Mouse (Mus musculus): ENCODE data around the gene Ghrl.

Ghrl gene

GRCm38 (mm10) chr6:113741425-113741824, 21.7 kb upstream of the Ghrl start:
- no peak overlapping the region for H3K4me3 ChIP-seq (replicated peaks; ENCODE audit: low read length)
- peaks cover 10% of the 10 kb centered on the region for H3K27me3 ChIP-seq (ENCODE audit: insufficient read depth, low read length)
- no peak for TF ChIP-seq POU5F1 (IDR thresholded peaks at IDR 0.05; ENCODE audit: borderline replicate concordance, low read length)
- no peak for TF ChIP-seq NANOG (IDR thresholded peaks at IDR 0.05; ENCODE audit: borderline replicate concordance, low read length)
- TF ChIP-seq CTCF (conservative IDR thresholded peaks at IDR 0.05; ENCODE audit: low read length), result no peak
- peaks cover 23% of the 10 kb centered on the region for H3K36me3 ChIP-seq (ENCODE audit: insufficient read depth, low read length)
- no peaks in the 10 kb centered on the region for H3K9me3 ChIP-seq (ENCODE audit: low read length)
- H3K4me1 ChIP-seq (replicated peaks; ENCODE audit: low read depth, low read length), result peaks cover 16% of the 10 kb centered on the region

GRCm38 (mm10) chr6:113740236-113741217, 20.8 kb upstream of the Ghrl start, which contains the start of gene Sec13:
Sec13 (minus strand) TSS chr6:113740743.
- Histone ChIP-seq H3K4me3 (replicated peaks; ENCODE audit: low read length) (peak within 1 kb of the TSS; percentile 87), H3K36me3 (ENCODE audit: insufficient read depth, low read length) (peaks cover 32% of the 10 kb centered on the region), H3K9me3 (ENCODE audit: low read length) (no peaks in the 10 kb centered on the region), H3K27me3 (ENCODE audit: insufficient read depth, low read length) (peaks cover 3% of the 10 kb centered on the region; the same call in 1 of the 2 replicates), H3K4me1 (replicated peaks; ENCODE audit: low read depth, low read length) (peaks cover 19% of the 10 kb centered on the region)
- TF ChIP-seq CTCF (conservative IDR thresholded peaks at IDR 0.05; ENCODE audit: low read length), result no peak
- no peak for TF ChIP-seq POU5F1 (IDR thresholded peaks at IDR 0.05; ENCODE audit: borderline replicate concordance, low read length)
- no peak for TF ChIP-seq NANOG (IDR thresholded peaks at IDR 0.05; ENCODE audit: borderline replicate concordance, low read length)

- H3K4me3 ChIP-seq (replicated peaks; ENCODE audit: low read length), result no peak overlapping the region
- H3K27me3 ChIP-seq (ENCODE audit: insufficient read depth, low read length), result no peaks in the 10 kb centered on the region
- peaks cover 5% of the 10 kb centered on the region; the same call in 1 of the 2 replicates for H3K9me3 ChIP-seq (ENCODE audit: low read length)
- TF ChIP-seq POU5F1 (IDR thresholded peaks at IDR 0.05; ENCODE audit: borderline replicate concordance, low read length) (no peak), CTCF (conservative IDR thresholded peaks at IDR 0.05; ENCODE audit: low read length) (no peak), NANOG (IDR thresholded peaks at IDR 0.05; ENCODE audit: borderline replicate concordance, low read length) (no peak)
- peaks cover 62% of the 10 kb centered on the region for H3K36me3 ChIP-seq (ENCODE audit: insufficient read depth, low read length)
- H3K4me1 ChIP-seq (replicated peaks; ENCODE audit: low read depth, low read length), result peaks cover 19% of the 10 kb centered on the region
These were observed 17.8 kb upstream of the Ghrl start for GRCm38 (mm10) chr6:113737318-113738046.

- H3K4me1 ChIP-seq (replicated peaks; ENCODE audit: low read depth, low read length), result 0 out of 2 replicates have a peak, but pooled peaks cover 1% of the 10 kb centered on the region
- H3K27me3 ChIP-seq (ENCODE audit: insufficient read depth, low read length), result no peaks in the 10 kb centered on the region
- no peak overlapping the region for H3K4me3 ChIP-seq (replicated peaks; ENCODE audit: low read length)
- H3K36me3 ChIP-seq (ENCODE audit: insufficient read depth, low read length), result peaks cover 99% of the 10 kb centered on the region
- TF ChIP-seq POU5F1 (IDR thresholded peaks at IDR 0.05; ENCODE audit: borderline replicate concordance, low read length) (no peak), NANOG (IDR thresholded peaks at IDR 0.05; ENCODE audit: borderline replicate concordance, low read length) (no peak), CTCF (conservative IDR thresholded peaks at IDR 0.05; ENCODE audit: low read length) (no peak)
- peaks cover 5% of the 10 kb centered on the region; the same call in 1 of the 2 replicates for H3K9me3 ChIP-seq (ENCODE audit: low read length)
These were observed 11.6 kb upstream of the Ghrl start for GRCm38 (mm10) chr6:113731296-113731695.

- Histone ChIP-seq H3K9me3 (ENCODE audit: low read length) (peaks cover 2% of the 10 kb centered on the region; the same call in 1 of the 2 replicates), H3K4me1 (replicated peaks; ENCODE audit: low read depth, low read length) (no peaks in the 10 kb centered on the region), H3K36me3 (ENCODE audit: insufficient read depth, low read length) (peaks cover 99% of the 10 kb centered on the region), H3K27me3 (ENCODE audit: insufficient read depth, low read length) (no peaks in the 10 kb centered on the region), H3K4me3 (replicated peaks; ENCODE audit: low read length) (no peak overlapping the region)
- TF ChIP-seq POU5F1 (IDR thresholded peaks at IDR 0.05; ENCODE audit: borderline replicate concordance, low read length) (no peak), NANOG (IDR thresholded peaks at IDR 0.05; ENCODE audit: borderline replicate concordance, low read length) (no peak), CTCF (conservative IDR thresholded peaks at IDR 0.05; ENCODE audit: low read length) (no peak)
These were observed 8.5 kb upstream of the Ghrl start for GRCm38 (mm10) chr6:113728181-113728580.

- H3K36me3 ChIP-seq (ENCODE audit: insufficient read depth, low read length), result peaks cover 100% of the 10 kb centered on the region
- peaks cover 14% of the 10 kb centered on the region; the same call in 1 of the 2 replicates for H3K4me1 ChIP-seq (replicated peaks; ENCODE audit: low read depth, low read length)
- no peak overlapping the region for H3K4me3 ChIP-seq (replicated peaks; ENCODE audit: low read length)
- no peak for TF ChIP-seq NANOG (IDR thresholded peaks at IDR 0.05; ENCODE audit: borderline replicate concordance, low read length)
- TF ChIP-seq POU5F1 (IDR thresholded peaks at IDR 0.05; ENCODE audit: borderline replicate concordance, low read length), result no peak
- TF ChIP-seq CTCF (conservative IDR thresholded peaks at IDR 0.05; ENCODE audit: low read length), result no peak
- no peaks in the 10 kb centered on the region for H3K27me3 ChIP-seq (ENCODE audit: insufficient read depth, low read length)
- H3K9me3 ChIP-seq (ENCODE audit: low read length), result no peaks in the 10 kb centered on the region
These were observed 1.4 kb upstream of the Ghrl start for GRCm38 (mm10) chr6:113721061-113721460.

GRCm38 (mm10) chr6:113717541-113717940, 2.1 kb downstream of the Ghrl start:
- Histone ChIP-seq H3K4me1 (replicated peaks; ENCODE audit: low read depth, low read length) (peaks cover 32% of the 10 kb centered on the region), H3K36me3 (ENCODE audit: insufficient read depth, low read length) (peaks cover 100% of the 10 kb centered on the region), H3K9me3 (ENCODE audit: low read length) (no peaks in the 10 kb centered on the region), H3K4me3 (replicated peaks; ENCODE audit: low read length) (no peak overlapping the region), H3K27me3 (ENCODE audit: insufficient read depth, low read length) (no peaks in the 10 kb centered on the region)
- no peak for TF ChIP-seq NANOG (IDR thresholded peaks at IDR 0.05; ENCODE audit: borderline replicate concordance, low read length)

GRCm38 (mm10) chr6:113714797-113715196, 4.9 kb downstream of the Ghrl start:
- Histone ChIP-seq H3K27me3 (ENCODE audit: insufficient read depth, low read length) (no peaks in the 10 kb centered on the region), H3K4me1 (replicated peaks; ENCODE audit: low read depth, low read length) (peaks cover 32% of the 10 kb centered on the region), H3K36me3 (ENCODE audit: insufficient read depth, low read length) (peaks cover 99% of the 10 kb centered on the region), H3K4me3 (replicated peaks; ENCODE audit: low read length) (no peak overlapping the region), H3K9me3 (ENCODE audit: low read length) (no peaks in the 10 kb centered on the region)
- TF ChIP-seq POU5F1 (IDR thresholded peaks at IDR 0.05; ENCODE audit: borderline replicate concordance, low read length) (no peak), CTCF (conservative IDR thresholded peaks at IDR 0.05; ENCODE audit: low read length) (no peak), NANOG (IDR thresholded peaks at IDR 0.05; ENCODE audit: borderline replicate concordance, low read length) (no peak)
